Mouse (Mus musculus) gastrocnemius, adult 2 months (tissue): ENCODE results near the gene Defb36. TPM values are rescaled to one million over a fixed set of nuclear protein-coding genes. Genes with fewer than 3 reads are reported as not detected.

ENCODE experiments used
- DNase-seq: peaks from one replicate; pipeline ENCODE4 v3.0.0; 2022
- H3K27ac ChIP-seq: fragments of 200-600 bp; 2 replicates; pipeline ENCODE4 v1.8.1; 2022; ENCODE audit warnings: mild to moderate bottlenecking
- H3K4me3 ChIP-seq: fragments of 200-600 bp; 2 replicates; pipeline ENCODE4 v1.8.1; 2022; ENCODE audit warnings: mild to moderate bottlenecking, moderate library complexity
- CTCF ChIP-seq: fragments of 200-600 bp; IDR thresholded peaks from 2 replicates; pipeline ENCODE4 v1.8.1; 2022; ENCODE audit warnings: antibody characterized with exemption, mild to moderate bottlenecking, moderate library complexity
- intact Hi-C: fragments of 180-260 bp; cut with DNase I; formaldehyde crosslinking; loops from one replicate; pipeline ENCODE4 v1.15.1; 2025
- long read RNA-seq, 2 experiments: library from polyadenylated mRNA; stranded (forward); transcript quantifications; one replicate each; pipeline ENCODE4 v2.0.0; 2021
- total RNA-seq, 2 experiments: library from RNA; stranded (reverse); gene quantifications; 2 replicates each; pipeline ENCODE4 v1.2.3; 2021

Defb36 gene
- total RNA-seq, result not detected
- long read RNA-seq, experiment 1, result 0 reads
- long read RNA-seq, experiment 2, result 0 reads

DNA sequence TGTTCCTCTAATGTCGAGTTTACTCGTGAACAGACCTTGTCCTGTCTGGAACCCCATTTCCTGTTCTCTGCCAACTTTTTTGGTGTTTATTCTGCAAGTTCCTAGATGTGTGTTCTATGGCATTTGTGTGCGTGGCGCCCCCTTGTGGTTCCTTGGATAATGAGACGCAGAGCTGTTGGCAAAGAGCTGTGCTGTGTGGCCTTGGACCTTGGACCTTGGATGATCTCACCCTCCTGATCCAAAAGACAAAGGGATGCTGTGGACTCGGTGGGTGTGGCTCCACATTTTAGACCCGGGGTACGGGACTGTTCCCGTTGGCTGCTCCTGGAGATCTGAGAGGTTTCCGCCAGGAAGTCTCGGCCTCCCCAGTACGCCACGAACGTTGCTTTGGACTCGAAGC is at the start of gene Defb36:
Defb36 (plus strand) TSS at position 271 of the 400 bp plus-strand sequence.
- peak; percentile 45 for DNase-seq
- intact Hi-C loops, result no loop called here
- TF ChIP-seq CTCF, result peak; percentile 54
- H3K4me3 ChIP-seq, result no peak within 1 kb of the TSS
- H3K27ac ChIP-seq, result no peak within 1 kb of the TSS

GRCm38 (mm10) chr2:152556655-152557054 is 47.5 kb upstream of the Defb36 start:
- TF ChIP-seq CTCF, result no peak
- Histone ChIP-seq H3K4me3 (no peak overlapping the region), H3K27ac (no peak overlapping the region)
- no peak for DNase-seq
- intact Hi-C loops, result no loop called here

- no peak for TF ChIP-seq CTCF
- DNase-seq, result no peak
- intact Hi-C loops, result no loop called here
- no peak within 1 kb of the TSS for H3K27ac ChIP-seq
- no peak within 1 kb of the TSS for H3K4me3 ChIP-seq
These were observed 35.1 kb upstream of the Defb36 start, which contains the start of gene Gm17416 for GRCm38 (mm10) chr2:152569038-152569437. Gene Gm17416, plus strand, starts transcription at chr2:152569338.

GRCm38 (mm10) chr2:152569881-152570280 is 34.2 kb upstream of the Defb36 start:
- Histone ChIP-seq H3K27ac (no peak overlapping the region), H3K4me3 (no peak overlapping the region)
- no peak for DNase-seq
- TF ChIP-seq CTCF, result no peak
- intact Hi-C loops, result no loop called here

DNA sequence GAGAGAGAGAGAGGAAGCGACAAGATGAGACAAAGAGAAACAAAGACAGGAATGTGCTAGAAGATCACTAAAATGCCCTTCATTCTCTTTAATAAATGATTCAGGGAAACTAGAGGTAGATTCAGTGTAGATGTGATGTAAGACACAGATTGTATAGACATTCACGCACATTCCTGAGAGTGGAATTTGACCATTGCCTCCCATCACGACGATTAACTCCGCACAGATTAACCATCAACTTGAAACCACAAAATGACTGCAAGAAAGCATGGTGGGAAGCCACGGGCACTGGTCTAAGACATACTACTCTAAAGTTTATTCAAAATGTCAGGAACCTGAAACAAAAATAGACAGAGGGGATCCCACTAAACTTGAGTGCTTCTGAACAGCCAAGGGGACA is 33.8 kb upstream of the Defb36 start:
- Histone ChIP-seq H3K27ac (no peak overlapping the region), H3K4me3 (no peak overlapping the region)
- no peak for DNase-seq
- intact Hi-C loops, result no loop called here
- TF ChIP-seq CTCF, result no peak

GRCm38 (mm10) chr2:152572114-152572794 is 31.9 kb upstream of the Defb36 start, which contains the start of gene Defb21:
Gene Defb21, plus strand, starts transcription at chr2:152572744.
- intact Hi-C loops, result no loop called here
- TF ChIP-seq CTCF, result peak; percentile 36
- Histone ChIP-seq H3K4me3 (no peak within 1 kb of the TSS), H3K27ac (no peak within 1 kb of the TSS)
- DNase-seq, result no peak

DNA sequence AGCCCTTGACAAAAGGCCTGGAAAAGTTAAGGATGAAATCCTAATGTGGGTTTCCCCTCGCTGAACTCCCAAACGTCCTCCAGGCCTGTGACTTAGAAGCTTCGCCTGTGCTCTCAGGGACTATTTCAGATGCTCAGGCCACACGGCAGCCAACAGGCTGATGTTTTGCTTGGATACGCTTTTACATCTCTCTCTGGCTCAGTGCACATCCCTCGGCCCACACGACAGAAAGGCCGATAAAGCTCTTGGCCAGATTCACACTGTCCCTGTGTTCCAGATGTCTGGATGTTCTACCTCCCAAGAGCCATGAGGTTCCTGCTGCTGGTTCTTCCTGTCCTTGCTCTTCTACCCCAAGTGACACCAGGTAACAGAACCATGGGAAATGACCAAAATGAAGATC is 30.6 kb upstream of the Defb36 start:
- no peak for DNase-seq
- H3K27ac ChIP-seq, result no peak overlapping the region
- H3K4me3 ChIP-seq, result no peak overlapping the region
- no peak for TF ChIP-seq CTCF
- intact Hi-C loops, result no loop called here

- TF ChIP-seq CTCF, result no peak
- Histone ChIP-seq H3K4me3 (no peak within 1 kb of the TSS), H3K27ac (no peak within 1 kb of the TSS)
- intact Hi-C loops, result no loop called here
- no peak for DNase-seq
These were observed 24.0 kb upstream of the Defb36 start, which contains the start of gene Defb19 for GRCm38 (mm10) chr2:152580107-152580506. Gene Defb19, minus strand, starts transcription at chr2:152580312.

GRCm38 (mm10) chr2:152580612-152581011 is 23.5 kb upstream of the Defb36 start:
- Histone ChIP-seq H3K4me3 (no peak overlapping the region), H3K27ac (no peak overlapping the region)
- no peak for DNase-seq
- intact Hi-C loops, result no loop called here
- no peak for TF ChIP-seq CTCF

DNA sequence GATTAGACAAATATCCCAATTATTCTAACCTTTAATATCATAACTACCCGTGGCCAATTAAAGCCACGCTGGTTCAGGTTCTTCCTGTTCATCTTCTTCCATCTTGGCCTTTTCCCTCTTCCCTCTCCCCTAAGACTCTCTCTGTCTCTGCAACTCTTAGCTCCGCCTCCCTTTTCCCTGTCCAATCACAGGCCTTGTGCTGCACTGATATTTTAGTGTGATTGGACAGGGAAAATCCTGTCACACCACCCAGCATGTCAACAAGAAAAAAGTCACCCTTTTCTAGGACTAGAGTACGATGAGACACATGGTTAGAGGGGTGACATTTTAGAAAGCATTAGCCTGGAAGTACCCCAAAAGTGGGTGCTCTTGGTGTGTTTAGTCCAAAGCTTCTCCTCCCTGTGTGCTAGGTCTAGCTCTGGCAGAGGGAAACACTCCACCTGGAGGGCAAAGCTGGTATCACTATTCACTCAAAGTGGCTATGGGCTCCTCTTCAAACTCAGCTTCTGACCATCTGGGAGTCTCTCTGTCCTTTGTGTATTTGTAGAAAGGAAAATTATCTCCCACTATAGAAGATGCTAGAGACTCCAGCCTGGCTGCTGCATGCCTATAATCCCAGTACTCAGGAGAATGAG is 17.1 kb upstream of the Defb36 start:
- DNase-seq, result no peak
- Histone ChIP-seq H3K4me3 (no peak overlapping the region), H3K27ac (no peak overlapping the region)
- peak; percentile 39; the same call in 1 of the 2 replicates for TF ChIP-seq CTCF
- intact Hi-C loops, result no loop called here

- no peak for DNase-seq
- intact Hi-C loops, result no loop called here
- no peak for TF ChIP-seq CTCF
These were observed 15.7 kb upstream of the Defb36 start for GRCm38 (mm10) chr2:152588450-152588849.

GRCm38 (mm10) chr2:152589021-152589420 is 15.1 kb upstream of the Defb36 start:
- H3K27ac ChIP-seq, result no peak overlapping the region
- intact Hi-C loops, result no loop called here
- no peak for TF ChIP-seq CTCF
- DNase-seq, result no peak
- no peak overlapping the region for H3K4me3 ChIP-seq

More at GRCm38 (mm10) chr2:152588450-152588849, 15.7 kb upstream of the Defb36 start:
- Histone ChIP-seq H3K27ac (no peak overlapping the region), H3K4me3 (no peak overlapping the region)

DNA sequence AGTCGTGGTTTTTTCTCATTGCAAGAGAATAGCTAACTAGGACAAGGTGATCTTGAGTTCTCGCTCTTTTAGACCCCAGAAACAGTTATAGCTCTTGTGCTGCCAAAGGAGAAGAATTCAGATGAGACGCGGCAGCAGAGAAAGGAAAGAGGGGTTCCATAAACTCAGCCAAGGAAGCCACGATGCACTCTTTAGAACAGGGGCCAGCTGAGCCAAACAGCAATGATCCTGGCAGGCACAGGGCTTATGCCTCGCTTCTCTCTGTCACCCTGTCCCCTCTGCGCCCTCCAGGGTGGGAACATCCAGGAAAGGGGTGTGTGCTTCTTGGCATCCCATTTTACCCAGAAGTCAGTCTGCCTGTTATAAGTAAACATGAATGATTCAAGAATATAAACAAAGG is 4.8 kb upstream of the Defb36 start, which contains the start of gene Defb45:
Defb45 (minus strand) TSS at position 101 of the 400 bp plus-strand sequence.
- no peak for TF ChIP-seq CTCF
- no peak for DNase-seq
- intact Hi-C loops, result no loop called here
- Histone ChIP-seq H3K4me3 (no peak within 1 kb of the TSS), H3K27ac (no peak within 1 kb of the TSS)
